Mouse (Mus musculus) c-Kit-negative CD71-positive TER-119-positive erythroid progenitor cells, embryonic 14.5 days (primary cell): ENCODE results near the gene Tmem130.

Experiments used
- DNase-seq: peaks from one replicate; pipeline ENCODE4 v3.0.0-alpha.2; 2013; ENCODE audit warnings: low read depth, low spot score

Gene Tmem130

DNA sequence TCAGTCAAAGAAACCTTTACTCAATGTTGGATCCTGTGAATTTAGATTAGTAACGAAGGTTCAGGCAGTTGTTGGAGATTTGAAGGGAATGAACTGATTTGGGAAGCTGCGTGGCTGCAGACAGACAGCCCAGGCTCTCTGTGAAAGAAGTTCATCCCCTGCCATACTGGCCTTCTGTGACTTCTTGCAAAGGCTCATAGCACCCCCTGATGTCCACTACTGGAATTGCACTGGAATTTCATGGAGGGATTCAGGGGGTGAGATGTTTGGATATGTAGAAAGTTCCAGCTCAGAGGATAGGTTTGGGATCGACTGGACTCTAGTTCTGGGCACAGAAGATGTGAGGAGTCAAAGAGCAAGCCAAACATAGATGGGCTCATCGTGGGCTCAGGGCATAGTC is 27.7 kb downstream of the Tmem130 start:
- DNase-seq = peak; percentile 11

- DNase-seq = no peak
Observed at GRCm38 (mm10) chr5:144729216-144729615, 32.4 kb downstream of the Tmem130 start.

GRCm38 (mm10) chr5:144728237-144728636 is 33.4 kb downstream of the Tmem130 start:
- no peak for DNase-seq

DNA sequence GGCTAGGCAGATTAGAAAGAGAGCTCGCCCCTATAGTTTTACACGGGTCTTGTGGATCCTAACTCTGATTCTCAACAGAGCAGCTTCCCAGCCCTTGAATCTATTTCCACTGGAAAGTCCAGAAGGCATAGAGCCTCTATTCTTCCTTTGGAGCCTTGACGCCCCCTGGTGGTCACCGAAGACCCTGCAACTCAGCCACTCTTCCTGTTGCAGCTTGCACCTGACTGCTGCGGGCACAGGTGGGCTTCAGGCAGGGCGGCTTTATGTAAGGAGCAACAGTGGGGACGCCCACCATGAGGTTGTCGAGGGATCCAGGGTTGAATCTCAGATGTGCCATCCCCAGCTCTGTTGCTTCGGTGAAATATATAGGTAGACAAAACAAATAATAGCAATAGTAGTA is 34.5 kb downstream of the Tmem130 start:
- no peak for DNase-seq

- no peak for DNase-seq
Observed at GRCm38 (mm10) chr5:144725554-144725953, 36.1 kb downstream of the Tmem130 start.

GRCm38 (mm10) chr5:144724926-144725325 is 36.7 kb downstream of the Tmem130 start:
- DNase-seq = no peak

GRCm38 (mm10) chr5:144720281-144720680 is 41.3 kb downstream of the Tmem130 start:
- DNase-seq = no peak

GRCm38 (mm10) chr5:144719781-144720180 is 41.8 kb downstream of the Tmem130 start:
- DNase-seq = no peak

DNA sequence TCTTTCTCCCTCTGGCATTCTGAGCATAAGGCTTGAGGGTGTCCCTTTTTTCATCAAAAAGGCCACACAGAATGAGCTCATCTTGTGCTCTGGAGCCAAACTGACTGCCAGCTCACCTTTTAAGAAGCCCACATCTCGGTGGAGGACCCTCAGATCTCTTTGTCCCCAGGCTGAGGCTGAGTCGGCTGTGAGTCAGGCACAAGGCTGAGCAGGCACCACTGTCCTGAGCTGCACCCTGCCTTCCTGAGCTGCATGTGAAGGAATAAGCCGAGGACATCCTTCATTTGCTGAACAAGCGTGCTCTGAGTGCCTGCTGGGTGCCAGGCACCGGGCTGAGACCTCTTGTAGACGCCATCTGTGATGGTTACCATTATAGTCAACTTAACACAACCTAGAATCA is 44.4 kb downstream of the Tmem130 start:
- DNase-seq = no peak

DNA sequence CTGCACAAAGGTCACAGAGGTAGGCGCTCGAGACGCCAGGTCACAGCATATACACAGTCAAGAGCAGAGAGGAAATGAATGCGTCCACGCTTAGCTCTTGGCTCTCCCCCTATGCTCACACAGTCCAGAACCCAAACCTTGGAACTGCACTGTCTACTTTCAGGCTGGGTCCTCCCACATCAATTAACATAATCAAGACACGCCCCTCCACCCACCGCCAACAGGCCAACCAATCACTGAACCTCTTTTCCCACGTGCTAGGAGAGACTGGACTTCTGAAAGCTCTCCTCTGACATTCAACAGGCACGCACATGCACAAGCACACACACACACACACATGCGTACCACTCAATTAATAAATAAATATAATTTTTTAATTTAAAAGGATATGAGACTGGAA is 48.2 kb downstream of the Tmem130 start:
- DNase-seq = no peak

DNA sequence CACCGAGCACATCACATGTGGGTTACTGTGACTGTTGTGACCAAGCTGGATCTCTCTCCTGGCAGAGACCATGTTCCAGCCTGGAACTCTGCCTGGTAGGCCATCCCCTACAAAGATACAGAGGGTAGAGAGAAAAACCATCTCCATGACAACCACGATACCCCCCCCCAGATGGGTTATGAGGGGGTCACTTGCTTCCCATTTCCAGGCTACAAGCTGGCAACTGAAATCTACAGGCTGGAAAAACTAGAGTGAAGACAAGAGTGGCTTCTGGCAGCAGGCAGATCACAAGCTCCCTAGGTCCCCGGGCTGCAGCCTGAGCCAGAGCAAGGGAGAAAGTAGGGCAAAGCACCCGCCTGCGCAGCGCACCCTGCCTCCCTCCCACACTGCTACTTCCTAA is 54.0 kb downstream of the Tmem130 start:
- no peak for DNase-seq

GRCm38 (mm10) chr5:144703464-144704368 is 57.9 kb downstream of the Tmem130 start:
- DNase-seq = no peak

GRCm38 (mm10) chr5:144695289-144696060 is 66.1 kb downstream of the Tmem130 start:
- no peak for DNase-seq

DNA sequence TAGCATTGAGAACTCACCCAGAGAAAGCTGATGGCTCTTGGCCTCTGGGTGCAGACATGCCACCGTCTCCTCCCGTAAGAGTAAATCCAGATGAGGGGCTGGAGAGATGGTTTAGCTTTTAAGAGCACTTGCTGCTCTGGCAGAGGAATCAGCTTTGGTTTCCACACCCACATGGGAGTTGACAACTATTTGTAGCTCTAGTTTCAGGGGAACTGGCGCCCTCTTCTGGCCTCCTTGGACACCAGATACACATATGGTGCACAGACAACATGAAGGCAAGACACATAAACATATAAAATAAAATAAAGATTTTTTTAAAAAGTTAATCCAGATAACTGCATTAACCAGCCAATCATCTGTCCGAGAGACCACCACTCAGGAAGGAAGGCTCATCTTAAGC is 67.5 kb downstream of the Tmem130 start:
- no peak for DNase-seq

GRCm38 (mm10) chr5:144691421-144691820 is 70.2 kb downstream of the Tmem130 start:
- DNase-seq = no peak

DNA sequence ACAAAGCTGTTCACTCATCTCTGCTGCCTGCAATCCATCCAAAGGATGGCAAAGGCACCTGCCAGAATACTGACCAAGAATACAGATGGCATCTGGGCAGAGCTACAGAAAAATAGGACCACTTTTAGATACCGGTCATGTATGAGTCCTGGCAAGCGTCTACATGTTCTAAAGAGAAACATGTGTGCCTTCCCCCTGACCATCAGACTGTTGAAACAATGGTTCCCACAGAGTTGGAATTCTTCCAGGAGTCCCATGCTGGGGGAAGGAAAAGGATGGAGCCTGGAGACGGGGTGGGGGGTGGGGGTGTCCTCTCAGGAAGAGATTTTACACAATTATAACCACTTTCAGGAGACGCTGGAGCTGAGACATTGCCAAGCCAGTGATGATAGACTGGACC is 73.2 kb downstream of the Tmem130 start:
- DNase-seq = no peak
